9 mouse cellular contexts compared by ENCODE assay signal in the genomic region with DNA sequence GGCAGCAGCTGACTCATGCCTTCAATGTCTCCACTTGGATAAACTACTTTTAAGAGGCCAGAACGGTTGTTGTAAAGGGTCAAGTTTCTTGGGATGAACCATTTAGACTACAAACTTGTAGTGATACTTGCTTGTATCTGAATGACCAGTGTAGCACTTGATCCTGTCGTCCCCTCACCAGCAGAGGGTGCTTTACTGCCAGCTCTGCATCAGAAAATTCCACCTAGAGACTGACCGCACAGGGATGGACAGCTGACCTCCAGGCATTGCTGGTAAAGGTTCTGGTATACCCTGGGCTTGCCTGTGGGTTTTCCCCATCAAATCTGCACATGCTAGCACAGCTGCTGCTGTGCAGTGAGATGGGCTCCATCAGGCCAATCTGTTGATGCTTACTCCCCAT. TPM values are rescaled to one million over a fixed set of nuclear protein-coding genes. Genes with fewer than 3 reads are reported as not detected.
DNase-seq lines count a peak whose midpoint lies in the region; ATAC-seq and TF ChIP-seq lines count a peak whose summit lies in the region.
"Had no signal": no experiment of that assay in that cellular context is flagged by ENCODE, and none has a peak within 500 bp of the region (broad histone marks: within the 10 kb centered on the region; RNA-seq: fewer than 3 reads in every experiment).

No protein-coding gene starts in this region.

- H3K36me3 ChIP-seq in heart, adult 2 months (ENCODE audit: control insufficient read depth, insufficient read depth, low read length): no peaks in the 10 kb centered on the region
- peaks cover 56% of the 10 kb centered on the region for H3K36me3 ChIP-seq in heart, embryonic 12.5 days
- no peaks in the 10 kb centered on the region for H3K36me3 ChIP-seq in kidney, adult 2 months (ENCODE audit: control insufficient read depth, insufficient read depth, low read length)
- H3K36me3 ChIP-seq in neural tube, embryonic 11.5 days (ENCODE audit: control insufficient read depth, insufficient read depth, low read length): peaks cover 20% of the 10 kb centered on the region; the same call in 1 of the 2 replicates

- no peak overlapping the region for H3K9ac ChIP-seq in heart, adult 2 months (ENCODE audit: low read depth, low read length)
- H3K9ac ChIP-seq in heart, embryonic 12.5 days: no peak overlapping the region
- H3K9ac ChIP-seq in neural tube, embryonic 11.5 days (ENCODE audit: low read length): no peak overlapping the region
- H3K9ac ChIP-seq: heart, embryonic 15.5 days had no signal

- H3K4me1 ChIP-seq in heart, adult 2 months (ENCODE audit: control insufficient read depth, insufficient read depth, low read length): peaks cover 3% of the 10 kb centered on the region; the same call in 1 of the 2 replicates
- H3K4me1 ChIP-seq in heart, embryonic 12.5 days (replicated peaks): peaks cover 8% of the 10 kb centered on the region
- peaks cover 6% of the 10 kb centered on the region; the same call in 1 of the 2 replicates for H3K4me1 ChIP-seq in kidney, adult 2 months (ENCODE audit: control insufficient read depth, insufficient read depth, low read length)
- peaks cover 4% of the 10 kb centered on the region; the same call in 1 of the 2 replicates for H3K4me1 ChIP-seq in neural tube, embryonic 11.5 days (ENCODE audit: control insufficient read depth, insufficient read depth, low read length)

- intact Hi-C loops in heart, adult 2 months (cut with DNase I): no loop called here
- intact Hi-C loops in gastrocnemius, postnatal 36 days (cut with DNase I): no loop called here

- H3K27ac ChIP-seq in heart, adult 2 months: no peak overlapping the region
- H3K27ac ChIP-seq in heart, embryonic 12.5 days (ENCODE audit: poor library complexity, severe bottlenecking): no peak overlapping the region
- H3K27ac ChIP-seq in kidney, adult 2 months (ENCODE audit: insufficient read depth, low read depth, low read length): no peak overlapping the region
- no peak overlapping the region for H3K27ac ChIP-seq in neural tube, embryonic 11.5 days (ENCODE audit: low read depth, low read length)
- H3K27ac ChIP-seq: heart, embryonic 15.5 days had no signal

- H3K27me3 ChIP-seq in heart, adult 2 months (ENCODE audit: control insufficient read depth, insufficient read depth, low read length): no peaks in the 10 kb centered on the region
- no peaks in the 10 kb centered on the region for H3K27me3 ChIP-seq in heart, embryonic 12.5 days (replicated peaks)
- no peaks in the 10 kb centered on the region for H3K27me3 ChIP-seq in kidney, adult 2 months (replicated peaks; ENCODE audit: control insufficient read depth, insufficient read depth, low read length)
- no peaks in the 10 kb centered on the region for H3K27me3 ChIP-seq in neural tube, embryonic 11.5 days (ENCODE audit: control insufficient read depth, insufficient read depth, low read length)
- H3K27me3 ChIP-seq: heart, embryonic 15.5 days had no signal

- H3K4me3 ChIP-seq in heart, adult 2 months: no peak overlapping the region
- no peak overlapping the region for H3K4me3 ChIP-seq in heart, embryonic 12.5 days
- no peak overlapping the region for H3K4me3 ChIP-seq in kidney, adult 2 months (ENCODE audit: insufficient read depth, low read depth, low read length)
- H3K4me3 ChIP-seq in neural tube, embryonic 11.5 days (ENCODE audit: low read depth, low read length): no peak overlapping the region
- H3K4me3 ChIP-seq: heart, embryonic 15.5 days had no signal

- no peak for ATAC-seq in heart, embryonic 12.5 days (ENCODE audit: insufficient number of reproducible peaks, low FRiP score)
- ATAC-seq in neural tube, embryonic 11.5 days (ENCODE audit: insufficient read depth, low FRiP score, low TSS enrichment): no peak
- ATAC-seq in granulocyte monocyte progenitor cell, adult 5-6 weeks (replicated peaks; ENCODE audit: poor library complexity, severe bottlenecking): no peak

- no peaks in the 10 kb centered on the region for H3K79me2 ChIP-seq in heart, adult 2 months (replicated peaks; ENCODE audit: control insufficient read depth, insufficient read depth, low read length)

- no peak for TF ChIP-seq EP300 in heart, adult 2 months (IDR thresholded peaks at IDR 0.05; ENCODE audit: insufficient read depth, low read depth, low read length)

- no peak overlapping the region for H3K4me2 ChIP-seq in heart, embryonic 12.5 days
- no peak overlapping the region for H3K4me2 ChIP-seq in neural tube, embryonic 11.5 days (ENCODE audit: low read depth)
- H3K4me2 ChIP-seq: heart, embryonic 15.5 days had no signal

- no peak for DNase-seq in heart, adult 2 months
- DNase-seq in thymus, postnatal 4 days: peak; percentile 21
- DNase-seq in thymus, postnatal 25 days: no peak
- peak; percentile 71 for DNase-seq in kidney, adult 2 months
- peak; percentile 35 for DNase-seq in neural tube, embryonic 11.5 days (ENCODE audit: low spot score)
- DNase-seq in gastrocnemius, postnatal 36 days: no peak

- TF ChIP-seq CTCF in heart, adult 2 months (IDR thresholded peaks at IDR 0.05): peak; percentile 68
- TF ChIP-seq CTCF in kidney, adult 2 months (conservative IDR thresholded peaks at IDR 0.05; ENCODE audit: insufficient read depth, insufficient read length, low read depth, low read length): peak; percentile 76

- H3K9me3 ChIP-seq in heart, embryonic 12.5 days (replicated peaks): no peaks in the 10 kb centered on the region
- H3K9me3 ChIP-seq in neural tube, embryonic 11.5 days (ENCODE audit: control insufficient read depth, low read length): no peaks in the 10 kb centered on the region
- H3K9me3 ChIP-seq: heart, embryonic 15.5 days had no signal

- no peak for TF ChIP-seq POLR2A in heart, adult 2 months (IDR thresholded peaks at IDR 0.05; ENCODE audit: insufficient read depth, low read depth, low read length)
- no peak for TF ChIP-seq POLR2A in kidney, adult 2 months (IDR thresholded peaks at IDR 0.05; ENCODE audit: low read depth, low read length)

- WGBS in heart, adult 2 months: 33% methylated on average over 3 of the region's 3 CpGs
- WGBS in heart, embryonic 12.5 days: 39% methylated on average over 3 of the region's 3 CpGs
- 15% methylated on average over 3 of the region's 3 CpGs for WGBS in kidney, adult 2 months
- WGBS in neural tube, embryonic 11.5 days: 35% methylated on average over 3 of the region's 3 CpGs

RNA-seq across cellular contexts. Expression of a gene that starts 1.3 kb away (rescaled TPM):
- 1 to 10 TPM; 4.0 to 4.4 TPM for total RNA-seq in heart, adult 2 months (2021)
- 6.9 and 10.2 TPM in 2 replicates for polyA plus RNA-seq in heart, adult 2 months (2012; rRNA removed)
- 19.0 and 19.3 TPM in 2 replicates for polyA plus RNA-seq in heart, embryonic 12.5 days (2016; fragmentation: Nextera tagmentation; extraction: Ambion mirVana)
- polyA plus RNA-seq in kidney, adult 2 months (2012; rRNA removed): 13.0 and 14.1 TPM in 2 replicates
- polyA plus RNA-seq in neural tube, embryonic 11.5 days (2014; fragmentation: Nextera tagmentation; extraction: Ambion mirVana): 30.5 and 32.7 TPM in 2 replicates
- total RNA-seq in gastrocnemius, postnatal 36 days (2021): 1 to 10 TPM; 3.1 to 3.5 TPM
- 24.5 and 25.1 TPM in 2 replicates for total RNA-seq in granulocyte monocyte progenitor cell, adult 5-6 weeks (2014; fragmentation: Nextera tagmentation)
- total RNA-seq in granulocyte monocyte progenitor cell, adult 5-6 weeks (2017): 21.1 and 23.7 TPM in 2 replicates

RNA-seq across cellular contexts. Expression of a gene that starts 11.3 kb away (rescaled TPM):
- total RNA-seq in heart, adult 2 months (2021): 10 to 100 TPM; 16.7 to 17.5 TPM
- 6.4 and 10.0 TPM in 2 replicates for polyA plus RNA-seq in heart, adult 2 months (2012; rRNA removed)
- 12.5 and 13.0 TPM in 2 replicates for polyA plus RNA-seq in heart, embryonic 12.5 days (2016; fragmentation: Nextera tagmentation; extraction: Ambion mirVana)
- polyA plus RNA-seq in kidney, adult 2 months (2012; rRNA removed): 5.1 and 6.3 TPM in 2 replicates
- polyA plus RNA-seq in neural tube, embryonic 11.5 days (2014; fragmentation: Nextera tagmentation; extraction: Ambion mirVana): 31.9 and 34.3 TPM in 2 replicates
- 10 to 100 TPM; 19.4 to 19.5 TPM for total RNA-seq in gastrocnemius, postnatal 36 days (2021)
- total RNA-seq in granulocyte monocyte progenitor cell, adult 5-6 weeks (2014; fragmentation: Nextera tagmentation): 18.5 and 26.3 TPM in 2 replicates
- 38.6 and 72.0 TPM in 2 replicates for total RNA-seq in granulocyte monocyte progenitor cell, adult 5-6 weeks (2017)

RNA-seq across cellular contexts. Expression of a gene that starts 14.0 kb away (rescaled TPM):
- 10 to 100 TPM; 80.9 to 97.0 TPM for total RNA-seq in heart, adult 2 months (2021)
- 82.0 and 90.0 TPM in 2 replicates for polyA plus RNA-seq in heart, adult 2 months (2012; rRNA removed)
- polyA plus RNA-seq in heart, embryonic 12.5 days (2016; fragmentation: Nextera tagmentation; extraction: Ambion mirVana): 113 and 119 TPM in 2 replicates
- polyA plus RNA-seq in kidney, adult 2 months (2012; rRNA removed): 55.8 and 66.0 TPM in 2 replicates
- polyA plus RNA-seq in neural tube, embryonic 11.5 days (2014; fragmentation: Nextera tagmentation; extraction: Ambion mirVana): 144 and 147 TPM in 2 replicates
- total RNA-seq in gastrocnemius, postnatal 36 days (2021): 10 to 100 TPM; 35.7 to 38.7 TPM
- 69.5 and 99.3 TPM in 2 replicates for total RNA-seq in granulocyte monocyte progenitor cell, adult 5-6 weeks (2014; fragmentation: Nextera tagmentation)
- total RNA-seq in granulocyte monocyte progenitor cell, adult 5-6 weeks (2017): 174 and 218 TPM in 2 replicates

RNA-seq across cellular contexts. Expression of a gene that starts 14.9 kb away (rescaled TPM):
- 10 to 100 TPM; 22.4 to 29.7 TPM for total RNA-seq in heart, adult 2 months (2021)
- polyA plus RNA-seq in heart, adult 2 months (2012; rRNA removed): 16.5 and 16.9 TPM in 2 replicates
- 9.5 and 11.3 TPM in 2 replicates for polyA plus RNA-seq in heart, embryonic 12.5 days (2016; fragmentation: Nextera tagmentation; extraction: Ambion mirVana)
- polyA plus RNA-seq in kidney, adult 2 months (2012; rRNA removed): 22.4 and 24.1 TPM in 2 replicates
- polyA plus RNA-seq in neural tube, embryonic 11.5 days (2014; fragmentation: Nextera tagmentation; extraction: Ambion mirVana): 4.3 and 4.6 TPM in 2 replicates
- total RNA-seq in gastrocnemius, postnatal 36 days (2021): 10 to 100 TPM; 33.2 to 43.0 TPM
- total RNA-seq in granulocyte monocyte progenitor cell, adult 5-6 weeks (2014; fragmentation: Nextera tagmentation): 42.6 and 54.4 TPM in 2 replicates
- 30.4 and 40.5 TPM in 2 replicates for total RNA-seq in granulocyte monocyte progenitor cell, adult 5-6 weeks (2017)

RNA-seq across cellular contexts. Expression of a gene that starts 25.9 kb away (rescaled TPM):
- total RNA-seq in heart, adult 2 months (2021): 1 to 10 TPM; 4.5 to 5.7 TPM
- polyA plus RNA-seq in heart, adult 2 months (2012; rRNA removed): 21.8 and 27.1 TPM in 2 replicates
- polyA plus RNA-seq in heart, embryonic 12.5 days (2016; fragmentation: Nextera tagmentation; extraction: Ambion mirVana): 11.4 and 12.0 TPM in 2 replicates
- 85.7 and 107 TPM in 2 replicates for polyA plus RNA-seq in kidney, adult 2 months (2012; rRNA removed)
- polyA plus RNA-seq in neural tube, embryonic 11.5 days (2014; fragmentation: Nextera tagmentation; extraction: Ambion mirVana): 9.5 and 15.6 TPM in 2 replicates
- total RNA-seq in gastrocnemius, postnatal 36 days (2021): 1 to 10 TPM; 2.2 to 2.4 TPM
- 46.0 and 82.7 TPM in 2 replicates for total RNA-seq in granulocyte monocyte progenitor cell, adult 5-6 weeks (2014; fragmentation: Nextera tagmentation)
- total RNA-seq in granulocyte monocyte progenitor cell, adult 5-6 weeks (2017): 57.3 and 68.1 TPM in 2 replicates

Comparison
In these comparisons a context has a peak if more than half of its experiments do, and no peak if none do; other contexts are left out.
1. DNase-seq: peak in thymus, postnatal 4 days (single experiment), kidney, adult 2 months (single experiment) and neural tube, embryonic 11.5 days (single experiment); none in heart, adult 2 months (0 of 2), thymus, postnatal 25 days (single experiment) and gastrocnemius, postnatal 36 days (0 of 2).